Mouse (Mus musculus): ENCODE results near the gene Katnal1. TPM values are rescaled to one million over a fixed set of nuclear protein-coding genes. Genes with fewer than 3 reads are reported as not detected.

The Katnal1 gene
- polyA plus RNA-seq, 1 experiment from 2014 or later, result 36.5 TPM

DNA sequence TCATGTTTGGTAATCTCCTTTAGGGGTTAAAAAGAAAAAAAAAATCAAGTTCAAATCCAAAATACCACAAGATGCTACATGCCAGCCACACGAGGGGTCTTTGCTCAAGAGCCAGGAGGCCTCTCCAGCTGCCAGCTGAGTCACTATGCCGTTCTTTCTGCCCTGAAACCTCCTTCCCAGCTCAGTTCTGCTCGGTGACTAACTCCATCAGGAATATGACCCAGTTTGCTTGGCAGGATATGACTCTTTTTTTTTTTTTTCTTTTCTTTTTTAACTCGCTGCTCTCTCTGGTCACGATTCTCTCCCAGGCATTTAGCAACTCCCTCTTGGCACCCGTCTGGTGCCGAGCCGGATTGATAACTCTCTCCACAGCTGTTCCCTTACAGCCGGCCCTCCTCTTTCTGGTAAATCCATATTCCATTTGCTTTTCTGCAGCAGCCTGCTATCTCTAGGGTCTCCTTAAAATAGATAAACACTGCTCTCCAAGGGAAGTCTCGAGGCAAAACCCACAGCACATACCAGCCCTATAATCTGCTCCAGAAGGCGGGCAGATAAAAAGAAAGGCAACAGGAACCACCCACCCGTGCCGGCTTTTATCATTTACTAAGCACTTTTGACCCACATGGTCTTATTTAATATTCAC lies 36.7 kb upstream of the Katnal1 start:
- ATAC-seq (ENCODE audit: low FRiP score, low read depth), result no peak

DNA sequence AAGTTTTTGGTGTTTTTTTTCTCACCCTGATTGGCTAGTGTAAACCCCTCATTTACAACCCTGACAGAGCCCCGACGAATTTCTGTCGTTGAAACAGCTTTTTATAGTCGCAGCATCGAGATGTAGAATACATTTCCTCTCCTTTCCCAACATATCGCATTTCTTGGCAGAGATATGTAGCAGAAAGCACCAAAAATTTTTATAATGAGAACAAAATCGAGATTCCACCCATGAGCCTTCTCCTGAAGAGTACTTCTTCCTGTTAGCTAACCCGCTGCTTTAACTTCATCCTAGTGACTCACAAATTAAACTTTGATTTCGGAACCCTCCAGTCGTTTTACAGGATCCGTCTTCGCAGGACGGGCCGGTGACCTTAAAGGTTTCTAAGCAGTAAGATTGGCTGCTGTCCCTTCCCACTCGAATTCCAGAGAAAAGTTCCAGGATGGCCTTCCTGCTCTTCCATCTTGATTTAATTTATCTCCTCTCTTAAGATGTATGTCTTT lies 36.0 kb upstream of the Katnal1 start:
- peak overlapping the region; percentile 12; the same call in 1 of the 2 replicates for H3K27ac ChIP-seq (replicated peaks)
- no peaks in the 10 kb centered on the region for H3K27me3 ChIP-seq
- no peak overlapping the region for H3K4me3 ChIP-seq
- no peak overlapping the region for H3K9ac ChIP-seq
- no peaks in the 10 kb centered on the region for H3K9me3 ChIP-seq
- no peaks in the 10 kb centered on the region for H3K36me3 ChIP-seq
- H3K4me1 ChIP-seq (replicated peaks), result peaks cover 20% of the 10 kb centered on the region
- no peak overlapping the region for H3K4me2 ChIP-seq
- no peak for ATAC-seq (ENCODE audit: low FRiP score, low read depth)
- WGBS, result 85% methylated on average over 15 of the region's 15 CpGs

More for the DNA sequence above, 36.7 kb upstream of the Katnal1 start:
- H3K4me1 ChIP-seq (replicated peaks), result peaks cover 20% of the 10 kb centered on the region
- peak overlapping the region; percentile 59 for H3K27ac ChIP-seq (replicated peaks)
- no peaks in the 10 kb centered on the region for H3K27me3 ChIP-seq
- H3K9ac ChIP-seq, result no peak overlapping the region
- H3K36me3 ChIP-seq, result no peaks in the 10 kb centered on the region
- H3K4me2 ChIP-seq, result no peak overlapping the region
- H3K9me3 ChIP-seq, result no peaks in the 10 kb centered on the region
- no peak overlapping the region for H3K4me3 ChIP-seq
- 18% methylated on average over 13 of the region's 13 CpGs for WGBS

DNA sequence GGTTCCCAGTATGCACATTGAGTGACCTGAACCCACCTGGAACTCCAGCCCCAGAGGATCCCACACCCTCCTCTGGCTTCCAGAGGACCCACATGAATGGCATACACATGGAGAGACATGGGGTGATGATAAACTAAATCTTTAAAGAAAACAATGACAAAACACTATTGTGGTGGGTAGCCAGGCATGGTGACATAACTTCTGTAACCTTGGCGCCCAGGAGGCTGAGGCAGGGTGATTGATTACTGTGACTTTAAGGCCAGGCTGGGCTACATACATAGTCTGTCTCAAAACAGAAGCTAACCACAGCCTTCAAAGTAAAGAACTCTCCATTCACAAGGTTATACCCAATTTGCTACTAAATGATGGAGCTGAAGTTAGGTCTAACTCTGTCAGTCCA lies 35.1 kb upstream of the Katnal1 start:
- Histone ChIP-seq H3K27me3 (no peaks in the 10 kb centered on the region), H3K4me2 (no peak overlapping the region), H3K9me3 (no peaks in the 10 kb centered on the region), H3K36me3 (no peaks in the 10 kb centered on the region), H3K4me1 (replicated peaks) (peaks cover 25% of the 10 kb centered on the region), H3K9ac (no peak overlapping the region), H3K4me3 (no peak overlapping the region), H3K27ac (replicated peaks) (no peak overlapping the region)
- 75% methylated on average over 1 of the region's 1 CpGs for WGBS
- ATAC-seq (ENCODE audit: low FRiP score, low read depth), result no peak

GRCm38 (mm10) chr5:148960211-148960610 lies 31.1 kb upstream of the Katnal1 start:
- H3K9me3 ChIP-seq, result no peaks in the 10 kb centered on the region

DNA sequence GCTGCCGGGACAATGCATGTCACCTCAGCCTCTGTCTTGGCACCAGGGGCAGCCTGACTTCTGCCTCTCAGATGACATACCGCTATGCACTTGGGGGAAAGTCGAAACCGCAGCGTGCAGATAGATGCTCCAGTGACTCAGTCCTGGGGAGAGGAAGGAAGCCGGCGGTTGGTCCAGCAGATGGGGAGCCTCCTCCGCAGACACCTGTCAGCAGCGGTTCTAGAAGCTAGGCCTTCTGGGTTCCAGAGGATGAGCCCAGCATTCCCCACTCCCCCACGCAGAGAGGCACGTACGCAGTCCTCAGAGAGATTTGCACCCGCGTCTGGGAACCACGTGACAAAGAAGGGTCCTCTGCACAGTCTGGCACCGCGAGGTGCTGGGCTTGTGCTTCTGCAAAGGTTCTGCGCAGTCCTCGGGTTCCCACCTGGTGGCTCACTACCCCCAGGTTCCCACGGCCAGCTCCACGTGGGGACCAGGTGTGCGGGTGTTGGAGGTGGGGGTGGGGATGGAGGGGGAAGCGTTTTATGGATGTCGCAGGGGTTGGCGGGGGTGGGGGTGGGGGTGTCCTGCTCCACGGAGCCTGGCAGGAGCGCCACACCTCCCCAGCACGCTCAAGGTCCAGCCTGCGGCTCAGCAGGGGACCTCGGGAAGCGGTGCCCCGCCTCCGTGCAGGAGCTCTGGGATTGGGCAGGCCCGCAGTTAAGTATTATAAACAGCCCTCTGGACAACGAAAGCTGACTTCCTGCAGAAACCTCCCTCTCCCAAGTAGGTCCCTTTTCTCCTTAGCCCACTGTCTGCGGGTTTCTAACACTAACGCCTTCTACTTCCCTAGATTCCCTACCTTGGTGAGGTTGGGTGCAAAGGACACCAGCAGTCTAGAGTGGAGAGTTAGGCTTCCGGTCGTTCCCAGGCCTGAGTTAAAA lies 30.2 kb upstream of the Katnal1 start:
- Histone ChIP-seq H3K4me3 (peak overlapping the region; percentile 42), H3K27me3 (no peaks in the 10 kb centered on the region), H3K27ac (replicated peaks) (no peak overlapping the region), H3K9me3 (no peaks in the 10 kb centered on the region), H3K9ac (peak overlapping the region; percentile 45), H3K36me3 (no peaks in the 10 kb centered on the region), H3K4me1 (replicated peaks) (peaks cover 16% of the 10 kb centered on the region), H3K4me2 (peak overlapping the region; percentile 91)
- 2% methylated on average over 39 of the region's 39 CpGs for WGBS
- ATAC-seq (ENCODE audit: low FRiP score, low read depth), result peak; percentile 66

More at GRCm38 (mm10) chr5:148960211-148960610, 31.1 kb upstream of the Katnal1 start:
- H3K36me3 ChIP-seq, result no peaks in the 10 kb centered on the region
- H3K27ac ChIP-seq (replicated peaks), result no peak overlapping the region
- H3K4me3 ChIP-seq, result no peak overlapping the region
- no peaks in the 10 kb centered on the region for H3K27me3 ChIP-seq
- 57% methylated on average over 10 of the region's 10 CpGs for WGBS
- peaks cover 17% of the 10 kb centered on the region for H3K4me1 ChIP-seq (replicated peaks)
- peak overlapping the region; percentile 91 for H3K4me2 ChIP-seq
- H3K9ac ChIP-seq, result no peak overlapping the region
- no peak for ATAC-seq (ENCODE audit: low FRiP score, low read depth)

DNA sequence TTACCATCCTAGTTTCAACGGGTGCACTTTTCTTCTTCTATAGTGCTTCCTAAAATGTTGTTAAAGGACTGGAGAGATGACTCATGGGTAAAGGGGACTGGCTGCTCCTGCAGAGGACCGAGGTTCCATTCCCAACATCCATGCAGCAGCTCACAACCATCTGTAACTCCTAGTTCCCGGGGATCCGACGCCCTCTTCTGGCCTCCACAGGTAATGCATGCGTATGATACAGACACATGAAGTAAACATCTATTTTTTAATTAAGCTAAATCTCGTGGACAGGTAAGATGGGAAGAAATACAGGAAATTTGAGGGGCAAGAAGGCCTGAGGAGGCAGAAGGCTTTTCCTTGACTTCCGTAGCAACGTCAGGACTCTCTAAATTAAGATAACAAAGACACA lies 29.2 kb upstream of the Katnal1 start:
- H3K27me3 ChIP-seq, result no peaks in the 10 kb centered on the region
- H3K4me2 ChIP-seq, result peak overlapping the region; percentile 91; the same call in 1 of the 2 replicates
- WGBS, result 41% methylated on average over 9 of the region's 9 CpGs
- peaks cover 16% of the 10 kb centered on the region for H3K4me1 ChIP-seq (replicated peaks)
- H3K9me3 ChIP-seq, result no peaks in the 10 kb centered on the region
- H3K27ac ChIP-seq (replicated peaks), result no peak overlapping the region
- H3K36me3 ChIP-seq, result no peaks in the 10 kb centered on the region
- H3K4me3 ChIP-seq, result no peak overlapping the region
- ATAC-seq (ENCODE audit: low FRiP score, low read depth), result no peak
- no peak overlapping the region for H3K9ac ChIP-seq

GRCm38 (mm10) chr5:148956898-148957535 lies 27.9 kb upstream of the Katnal1 start:
- no peak overlapping the region for H3K4me2 ChIP-seq
- H3K9me3 ChIP-seq, result no peaks in the 10 kb centered on the region
- no peak overlapping the region for H3K4me3 ChIP-seq
- H3K27ac ChIP-seq (replicated peaks), result no peak overlapping the region
- H3K4me1 ChIP-seq (replicated peaks), result peaks cover 16% of the 10 kb centered on the region
- H3K27me3 ChIP-seq, result no peaks in the 10 kb centered on the region
- ATAC-seq (ENCODE audit: low FRiP score, low read depth), result no peak
- no peak overlapping the region for H3K9ac ChIP-seq
- no peaks in the 10 kb centered on the region for H3K36me3 ChIP-seq
- 64% methylated on average over 9 of the region's 9 CpGs for WGBS

GRCm38 (mm10) chr5:148956091-148956490 lies 27.0 kb upstream of the Katnal1 start:
- no peaks in the 10 kb centered on the region for H3K36me3 ChIP-seq
- H3K4me2 ChIP-seq, result no peak overlapping the region
- H3K9me3 ChIP-seq, result no peaks in the 10 kb centered on the region
- no peak overlapping the region for H3K27ac ChIP-seq (replicated peaks)
- no peaks in the 10 kb centered on the region for H3K27me3 ChIP-seq
- 74% methylated on average over 9 of the region's 9 CpGs for WGBS
- H3K9ac ChIP-seq, result no peak overlapping the region
- ATAC-seq (ENCODE audit: low FRiP score, low read depth), result no peak
- H3K4me1 ChIP-seq (replicated peaks), result peaks cover 16% of the 10 kb centered on the region
- H3K4me3 ChIP-seq, result no peak overlapping the region

- 86% methylated on average over 6 of the region's 6 CpGs for WGBS
These were observed 26.5 kb upstream of the Katnal1 start for GRCm38 (mm10) chr5:148955575-148955974.

GRCm38 (mm10) chr5:148954314-148955060 lies 25.4 kb upstream of the Katnal1 start:
- Histone ChIP-seq H3K27ac (replicated peaks) (no peak overlapping the region), H3K4me2 (no peak overlapping the region), H3K4me1 (replicated peaks) (peaks cover 10% of the 10 kb centered on the region), H3K36me3 (no peaks in the 10 kb centered on the region), H3K9me3 (no peaks in the 10 kb centered on the region), H3K4me3 (no peak overlapping the region), H3K27me3 (no peaks in the 10 kb centered on the region), H3K9ac (no peak overlapping the region)
- no peak for ATAC-seq (ENCODE audit: low FRiP score, low read depth)
- 69% methylated on average over 22 of the region's 22 CpGs for WGBS

More at GRCm38 (mm10) chr5:148955575-148955974, 26.5 kb upstream of the Katnal1 start:
- Histone ChIP-seq H3K4me2 (no peak overlapping the region), H3K4me3 (no peak overlapping the region), H3K27ac (replicated peaks) (no peak overlapping the region), H3K4me1 (replicated peaks) (peaks cover 16% of the 10 kb centered on the region), H3K27me3 (no peaks in the 10 kb centered on the region), H3K36me3 (no peaks in the 10 kb centered on the region), H3K9ac (no peak overlapping the region), H3K9me3 (no peaks in the 10 kb centered on the region)
- no peak for ATAC-seq (ENCODE audit: low FRiP score, low read depth)

DNA sequence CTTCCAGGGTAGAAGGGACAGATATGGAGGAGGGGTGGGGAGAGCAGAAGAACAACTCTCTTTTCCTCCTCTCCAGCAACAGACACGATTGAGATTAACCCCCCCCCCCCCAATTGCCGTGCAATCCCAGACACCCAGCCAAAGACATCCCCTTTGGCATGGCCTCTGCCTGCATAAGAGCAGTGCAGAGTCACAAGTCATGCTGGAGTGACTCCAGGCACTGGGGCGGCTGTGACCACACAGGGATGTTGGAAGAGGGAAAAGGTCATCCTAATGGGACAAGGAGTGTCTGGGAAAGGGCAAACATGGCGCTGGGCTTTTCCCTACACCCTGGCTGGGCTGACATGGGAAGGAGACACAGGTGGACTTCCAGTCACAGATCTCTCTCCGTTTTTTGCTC lies 24.0 kb upstream of the Katnal1 start:
- ATAC-seq (ENCODE audit: low FRiP score, low read depth), result no peak
- Histone ChIP-seq H3K27me3 (no peaks in the 10 kb centered on the region), H3K4me2 (no peak overlapping the region), H3K9ac (no peak overlapping the region), H3K9me3 (no peaks in the 10 kb centered on the region), H3K4me3 (no peak overlapping the region), H3K27ac (replicated peaks) (no peak overlapping the region), H3K4me1 (replicated peaks) (no peaks in the 10 kb centered on the region), H3K36me3 (no peaks in the 10 kb centered on the region)
- WGBS, result 83% methylated on average over 5 of the region's 5 CpGs
